Comparison of ENCODE assay signal across 8 mouse cellular contexts in the genomic region with DNA sequence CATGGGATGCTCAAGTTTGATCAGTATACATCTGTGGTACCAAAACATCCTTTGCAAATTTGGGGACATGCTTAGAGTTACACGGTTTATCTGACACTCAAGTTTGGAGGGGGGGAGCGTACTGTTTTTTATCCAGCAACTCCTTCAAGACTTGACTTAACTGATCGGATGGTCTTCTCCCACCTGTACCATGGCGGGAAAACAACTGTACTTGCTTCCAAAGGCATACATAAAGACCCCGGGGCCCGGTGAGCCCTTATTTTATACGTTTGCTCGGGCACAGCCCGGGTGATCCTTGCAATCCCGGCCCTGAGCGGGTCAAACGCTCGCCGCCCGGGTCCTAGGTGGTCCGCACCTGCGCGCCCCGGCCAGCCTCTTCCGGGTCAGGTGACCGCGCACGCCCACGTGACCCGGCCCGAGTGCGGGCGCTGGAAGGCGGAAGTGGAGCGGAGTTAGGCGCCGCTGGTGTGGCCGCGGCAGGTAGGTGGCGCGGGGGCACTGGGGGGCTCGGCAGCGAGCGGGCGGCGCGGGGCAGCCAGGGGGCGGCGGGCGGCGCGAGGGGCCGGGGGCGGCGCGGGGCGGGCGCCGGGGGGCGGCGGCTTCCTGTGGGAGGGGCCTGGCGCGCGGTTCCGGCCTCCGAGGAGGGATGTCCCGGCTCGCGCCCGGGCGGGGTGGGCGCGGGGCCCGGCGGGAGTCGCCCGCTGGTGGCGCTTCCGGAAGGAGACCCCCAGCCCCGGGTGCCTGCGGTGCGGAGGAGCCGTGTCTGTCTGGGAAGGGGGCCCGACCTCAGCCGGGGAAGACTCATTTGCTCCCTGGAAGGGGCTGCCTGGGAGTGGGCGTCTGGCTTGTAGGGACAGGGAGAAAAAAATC. TPM values are rescaled to one million over a fixed set of nuclear protein-coding genes. Genes with fewer than 3 reads are reported as not detected.
DNase-seq lines count a peak whose midpoint lies in the region; ATAC-seq and TF ChIP-seq lines count a peak whose summit lies in the region.

A gene (plus strand): TSS at position 404 of the 870 bp plus-strand sequence.

- peak within 1 kb of the TSS; percentile 82 for H3K9ac ChIP-seq in forebrain, postnatal 0 days
- H3K9ac ChIP-seq in neural tube, embryonic 14.5 days (replicated peaks; ENCODE audit: low read depth, low read length) = peak within 1 kb of the TSS; percentile 83

- H3K9me3 ChIP-seq in forebrain, postnatal 0 days (ENCODE audit: low read length) = no peaks in the 10 kb centered on the region
- no peaks in the 10 kb centered on the region for H3K9me3 ChIP-seq in neural tube, embryonic 14.5 days (ENCODE audit: control insufficient read depth, low read length)

- intact Hi-C loops in heart, postnatal 36 days (cut with DNase I) = no loop called here

- peak; percentile 85 for DNase-seq in ES-CJ7 (ENCODE audit: low read depth, low spot score)
- DNase-seq in cerebellum, adult 18-20 months = peak; percentile 80 to 87
- peak; percentile 80 for DNase-seq in forebrain, postnatal 0 days
- DNase-seq in heart, postnatal 36 days = peak; percentile 79 to 87
- DNase-seq in layer of hippocampus, adult 18-20 months (ENCODE audit: low spot score in 2 of 2) = peak; percentile 56 to 71
- DNase-seq in lung, adult 18-20 months = peak; percentile 75 to 78
- peak; percentile 87 for DNase-seq in testis, postnatal 14 days (ENCODE audit: low spot score)

- peak within 1 kb of the TSS; percentile 75 for H3K4me2 ChIP-seq in forebrain, postnatal 0 days (ENCODE audit: low read depth)
- peak within 1 kb of the TSS; percentile 75 for H3K4me2 ChIP-seq in neural tube, embryonic 14.5 days (ENCODE audit: low read depth, low read length)

- no peaks in the 10 kb centered on the region for H3K36me3 ChIP-seq in forebrain, postnatal 0 days (ENCODE audit: insufficient read depth)
- no peaks in the 10 kb centered on the region for H3K36me3 ChIP-seq in neural tube, embryonic 14.5 days (ENCODE audit: control insufficient read depth, insufficient read depth, low read length)

- TF ChIP-seq CTCF in forebrain, postnatal 0 days (IDR thresholded peaks at IDR 0.05; ENCODE audit: low read depth) = no peak

- ATAC-seq in forebrain, postnatal 0 days = peak; percentile 91
- ATAC-seq in neural tube, embryonic 14.5 days (ENCODE audit: low read depth) = peak; percentile 94

- H3K4me1 ChIP-seq in forebrain, postnatal 0 days (ENCODE audit: insufficient read depth) = peaks cover 5% of the 10 kb centered on the region; the same call in 1 of the 2 replicates
- peaks cover 16% of the 10 kb centered on the region for H3K4me1 ChIP-seq in neural tube, embryonic 14.5 days (ENCODE audit: control insufficient read depth, insufficient read depth, low read length)

- peak within 1 kb of the TSS; percentile 86 for H3K27ac ChIP-seq in forebrain, postnatal 0 days (ENCODE audit: low read depth, low read length)
- peak within 1 kb of the TSS; percentile 82 for H3K27ac ChIP-seq in neural tube, embryonic 14.5 days (ENCODE audit: low read depth, low read length)

- WGBS in forebrain, postnatal 0 days = 2% methylated on average over 62 of the region's 81 CpGs
- under 1% methylated on average over 54 of the region's 81 CpGs for WGBS in neural tube, embryonic 14.5 days

- no peaks in the 10 kb centered on the region for H3K27me3 ChIP-seq in forebrain, postnatal 0 days (ENCODE audit: insufficient read depth, low read length)
- H3K27me3 ChIP-seq in neural tube, embryonic 14.5 days (ENCODE audit: control insufficient read depth, insufficient read depth, low read length) = no peaks in the 10 kb centered on the region; the same call in 1 of the 2 replicates

- peak within 1 kb of the TSS; percentile 90 for H3K4me3 ChIP-seq in forebrain, postnatal 0 days (ENCODE audit: low read depth, low read length)
- peak within 1 kb of the TSS; percentile 73 for H3K4me3 ChIP-seq in neural tube, embryonic 14.5 days (ENCODE audit: low read depth, low read length)

RNA-seq across cellular contexts. Expression of the gene that starts here (rescaled TPM):
- 29.7 and 37.0 TPM in 2 replicates for total RNA-seq in forebrain, postnatal 0 days (2014; rRNA removed)
- 30.2 and 34.9 TPM in 2 replicates for polyA plus RNA-seq in forebrain, postnatal 0 days (2015; fragmentation: Nextera tagmentation; extraction: Ambion mirVana)
- total RNA-seq in heart, postnatal 36 days (2021) = 10 to 100 TPM; 23.9 to 26.1 TPM
- total RNA-seq in layer of hippocampus, adult 18-20 months (2021) = 10 to 100 TPM; 34.2 to 35.5 TPM
- polyA plus RNA-seq in neural tube, embryonic 14.5 days (2014; fragmentation: Nextera tagmentation; extraction: Ambion mirVana) = 38.3 and 43.6 TPM in 2 replicates

Comparison
In these comparisons a context has a peak if more than half of its experiments do, and no peak if none do; other contexts are left out.
1. Peak in every context shown above with its lines: DNase-seq, ATAC-seq, H3K4me3 ChIP-seq and H3K27ac ChIP-seq.